Mouse (Mus musculus): Measurements from ENCODE around the gene Cep41. TPM values are rescaled to one million over a fixed set of nuclear protein-coding genes. Genes with fewer than 3 reads are reported as not detected.

Cep41 gene
- polyA plus RNA-seq, 1 experiment from 2014 or later: 10.0 TPM

DNA sequence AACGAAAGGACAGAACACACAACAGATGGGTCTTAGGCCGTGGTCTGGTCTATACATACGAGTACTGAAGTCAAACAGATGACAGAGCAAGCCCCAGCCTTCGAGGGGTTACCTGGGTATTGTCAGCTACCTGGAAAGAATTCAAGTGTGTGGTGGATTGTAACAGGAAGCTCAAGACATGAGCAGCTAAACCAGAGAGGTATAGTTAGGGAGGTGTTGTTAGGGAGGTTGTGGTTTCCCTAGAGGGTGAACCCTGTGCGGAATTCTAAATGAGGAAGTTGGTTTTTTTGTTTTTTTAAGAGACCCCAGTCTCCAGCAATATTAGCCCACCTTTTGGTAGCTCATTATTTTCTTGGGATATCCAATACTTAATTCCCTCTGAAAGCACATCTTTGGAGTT is 87.9 kb downstream of the Cep41 start:
- 79% methylated on average over 5 of the region's 5 CpGs for WGBS
- no peaks in the 10 kb centered on the region for H3K27me3 ChIP-seq
- H3K9ac ChIP-seq: no peak overlapping the region
- H3K4me1 ChIP-seq (replicated peaks): no peaks in the 10 kb centered on the region
- H3K36me3 ChIP-seq: no peaks in the 10 kb centered on the region
- H3K9me3 ChIP-seq (replicated peaks): no peaks in the 10 kb centered on the region
- no peak overlapping the region for H3K27ac ChIP-seq
- no peak overlapping the region for H3K4me3 ChIP-seq
- ATAC-seq (replicated peaks; ENCODE audit: insufficient number of reproducible peaks, insufficient read depth, low FRiP score, low read depth): no peak
- no peak overlapping the region for H3K4me2 ChIP-seq

DNA sequence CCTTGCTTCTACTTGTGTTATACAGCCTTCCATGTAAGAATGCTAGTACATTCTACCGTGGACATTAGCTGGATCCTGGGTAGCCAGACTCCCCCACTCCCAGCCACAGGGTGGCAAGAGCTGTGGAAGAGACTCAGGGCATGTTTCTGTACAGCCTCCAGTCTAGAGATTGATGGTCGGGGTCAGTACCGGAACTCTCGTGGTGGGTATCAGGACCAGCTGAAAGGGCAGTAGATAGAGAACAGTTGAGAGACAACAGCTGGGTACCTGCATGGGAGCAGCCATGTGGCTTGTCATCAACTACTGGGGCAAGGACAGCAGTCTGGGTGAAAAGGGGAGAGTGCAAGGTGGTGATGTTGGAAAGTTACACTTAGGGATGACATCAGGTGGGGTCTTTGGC is 88.4 kb downstream of the Cep41 start:
- Histone ChIP-seq H3K9ac (no peak overlapping the region), H3K4me1 (replicated peaks) (no peaks in the 10 kb centered on the region), H3K27ac (no peak overlapping the region), H3K27me3 (no peaks in the 10 kb centered on the region), H3K9me3 (replicated peaks) (no peaks in the 10 kb centered on the region), H3K36me3 (no peaks in the 10 kb centered on the region), H3K4me3 (no peak overlapping the region), H3K4me2 (no peak overlapping the region)
- 68% methylated on average over 4 of the region's 4 CpGs for WGBS
- no peak for ATAC-seq (replicated peaks; ENCODE audit: insufficient number of reproducible peaks, insufficient read depth, low FRiP score, low read depth)

DNA sequence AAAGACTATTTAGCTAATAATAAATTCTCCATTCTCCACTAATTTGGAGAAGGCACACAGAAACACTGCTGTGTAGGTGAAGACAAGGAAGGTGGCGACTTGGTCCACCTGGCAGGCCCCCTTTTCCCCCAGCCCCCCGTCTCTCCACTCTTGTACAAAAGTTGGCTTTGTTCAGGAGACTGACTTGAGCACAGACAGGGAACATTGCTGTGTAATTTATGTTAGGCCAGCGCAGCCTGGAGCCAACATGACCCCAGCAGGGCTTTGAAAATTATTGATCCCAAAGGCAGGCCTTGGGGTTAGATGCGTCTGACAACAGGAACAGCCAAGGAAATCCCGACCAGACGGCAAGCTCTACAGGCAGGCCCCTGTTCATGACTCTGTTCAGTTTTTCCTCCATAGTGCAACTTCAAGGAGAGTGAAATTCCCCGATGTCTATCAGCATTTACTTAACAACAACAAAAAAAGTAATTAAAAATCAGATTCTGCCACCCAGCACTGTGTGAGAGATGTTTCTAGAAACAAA is 89.1 kb downstream of the Cep41 start:
- H3K4me2 ChIP-seq: no peak overlapping the region
- no peaks in the 10 kb centered on the region for H3K4me1 ChIP-seq (replicated peaks)
- H3K36me3 ChIP-seq: no peaks in the 10 kb centered on the region
- H3K9ac ChIP-seq: no peak overlapping the region
- no peaks in the 10 kb centered on the region for H3K9me3 ChIP-seq (replicated peaks)
- no peak overlapping the region for H3K27ac ChIP-seq
- ATAC-seq (replicated peaks; ENCODE audit: insufficient number of reproducible peaks, insufficient read depth, low FRiP score, low read depth): no peak
- H3K27me3 ChIP-seq: no peaks in the 10 kb centered on the region
- H3K4me3 ChIP-seq: no peak overlapping the region
- 83% methylated on average over 7 of the region's 7 CpGs for WGBS

MicroRNAs encoded within 50 kb of the gene (microRNA counts, 519-probe panel; counts per million panel counts)
- microRNA mmu-miR-335-3p (3,297 counts per million, percentile 80 among the panel's probes with 10 or more counts), microRNA mmu-miR-335-5p (4,713 counts per million, percentile 98 among the panel's probes with 10 or more counts)

Small RNAs within 50 kb of the gene (microRNA-seq; reads per million reads assigned to microRNA genes)
- 117,697 reads per million, percentile 100 among the genes with 10 or more reads in this experiment for gene Mir335

Other genes starting within 250 kb of the Cep41 start
- 19.8 and 26.5 TPM in 2 replicates for gene Tmem209, start 184.0 kb downstream of the Cep41 start, polyA plus RNA-seq (2015; fragmentation: Nextera tagmentation; extraction: Ambion mirVana)
- 0.14 TPM in 1 of 2 replicates, not detected in the other for gene Ssmem1, start 183.9 kb downstream of the Cep41 start, polyA plus RNA-seq (2015; fragmentation: Nextera tagmentation; extraction: Ambion mirVana)
- 2.1 and 3.9 TPM in 2 replicates for gene Cpa2, start 152.2 kb downstream of the Cep41 start, polyA plus RNA-seq (2015; fragmentation: Nextera tagmentation; extraction: Ambion mirVana)
- gene Cpa4, start 125.4 kb downstream of the Cep41 start, polyA plus RNA-seq (2015; fragmentation: Nextera tagmentation; extraction: Ambion mirVana): 1.6 and 2.4 TPM in 2 replicates
- 0.32 and 0.58 TPM in 2 replicates for gene Cpa5, start 82.7 kb downstream of the Cep41 start, polyA plus RNA-seq (2015; fragmentation: Nextera tagmentation; extraction: Ambion mirVana)
- gene Cpa1, start 54.5 kb downstream of the Cep41 start, polyA plus RNA-seq (2015; fragmentation: Nextera tagmentation; extraction: Ambion mirVana): 3.2 and 5.0 TPM in 2 replicates
- gene Mest, start 29.8 kb upstream of the Cep41 start, polyA plus RNA-seq (2015; fragmentation: Nextera tagmentation; extraction: Ambion mirVana): 1,527 and 1,993 TPM in 2 replicates
- 19.2 and 19.6 TPM in 2 replicates for gene Copg2, start 203.0 kb upstream of the Cep41 start, polyA plus RNA-seq (2015; fragmentation: Nextera tagmentation; extraction: Ambion mirVana)
- 0.21 and 0.30 TPM in 2 replicates for gene Tsga13, start 221.8 kb upstream of the Cep41 start, polyA plus RNA-seq (2015; fragmentation: Nextera tagmentation; extraction: Ambion mirVana)

Measured in heart, embryonic 15.5 days (tissue).